Mouse (Mus musculus): ENCODE results near the gene Stx16.

DNA sequence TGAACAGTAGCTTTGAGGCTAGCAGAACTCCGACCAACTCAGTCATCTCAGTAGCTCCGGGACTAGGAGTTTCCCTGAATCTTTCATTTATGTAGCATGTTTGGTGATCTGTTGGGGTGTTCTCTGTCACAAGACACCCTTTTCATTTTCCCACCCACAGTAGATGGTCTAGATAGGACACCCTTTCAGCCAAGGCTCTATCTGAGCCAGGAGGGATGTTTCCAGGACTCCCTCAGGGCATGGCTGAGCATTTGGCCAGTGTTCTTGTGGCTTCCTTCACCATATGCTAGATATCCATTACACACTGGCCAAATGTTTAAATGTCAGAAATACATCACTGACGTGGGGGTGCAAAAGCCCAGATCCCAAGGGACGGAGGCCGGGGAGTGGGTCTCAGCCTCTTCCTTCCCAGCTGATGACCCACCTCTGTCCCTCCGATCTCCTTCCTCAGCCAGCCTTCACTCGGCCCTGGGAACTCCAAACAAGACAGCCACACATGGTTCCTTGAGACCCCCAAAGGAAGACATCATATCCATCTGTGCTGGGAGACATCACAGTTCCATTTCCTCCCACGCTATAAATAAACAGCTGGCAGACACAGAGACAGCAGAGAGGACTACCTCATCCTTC is 54.5 kb downstream of the Stx16 start:
- TF ChIP-seq EP300 (IDR thresholded peaks at IDR 0.05; ENCODE audit: low read depth): no peak
- TF ChIP-seq CTCF (IDR thresholded peaks at IDR 0.05; ENCODE audit: low read depth): no peak

All from heart, postnatal 0 days (tissue).